Mouse (Mus musculus) gastrocnemius, postnatal 10 days (tissue): ENCODE results near the gene Trmt112. TPM values are rescaled to one million over a fixed set of nuclear protein-coding genes. Genes with fewer than 3 reads are reported as not detected.

Experiments used
- DNase-seq: peaks from one replicate; pipeline ENCODE4 v3.0.0; 2021; ENCODE audit warnings: mixed read lengths
- total RNA-seq, 2 experiments: library from RNA; stranded (reverse); gene quantifications; 2 replicates each; pipeline ENCODE4 v1.2.3; 2021

Trmt112 gene
- total RNA-seq, 2 experiments from 2014 or later = 45.2 to 48.1 TPM

DNA sequence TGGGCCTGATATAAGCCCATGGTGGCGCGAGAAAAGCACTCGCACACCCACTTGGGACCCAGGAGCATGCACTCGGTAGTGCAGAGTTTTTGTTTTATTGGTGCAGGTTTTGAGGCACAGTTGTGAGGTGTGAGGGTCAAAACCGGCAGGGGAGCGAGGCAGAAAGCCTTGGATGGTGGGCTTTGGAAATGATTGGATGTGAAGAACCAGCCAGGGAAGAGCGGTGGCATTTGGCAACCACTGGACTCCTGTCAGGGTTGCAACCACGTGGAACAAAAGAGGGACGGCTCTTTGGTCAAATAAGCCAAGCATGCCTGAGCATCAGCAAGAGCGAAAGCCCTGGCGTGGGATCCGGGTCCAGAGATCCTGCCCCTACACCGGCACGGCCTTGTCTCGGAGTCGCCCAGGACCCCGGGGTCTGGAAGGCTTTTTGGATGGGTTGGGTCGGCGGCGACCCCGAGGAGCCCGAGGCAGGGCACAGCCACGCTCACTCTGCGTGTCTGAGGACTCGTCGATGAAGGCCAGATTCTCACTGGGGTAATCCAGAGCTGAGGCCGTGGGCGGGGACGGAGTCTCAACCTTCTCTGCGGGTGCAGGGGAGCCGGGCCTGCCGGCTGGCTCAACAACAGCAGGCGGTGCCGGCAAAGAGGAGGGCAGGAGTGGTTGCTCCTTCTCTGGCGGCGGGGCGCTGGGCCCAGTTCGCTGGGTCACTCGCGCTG, 16.3 kb downstream of the Trmt112 start:
- DNase-seq = no peak

DNA sequence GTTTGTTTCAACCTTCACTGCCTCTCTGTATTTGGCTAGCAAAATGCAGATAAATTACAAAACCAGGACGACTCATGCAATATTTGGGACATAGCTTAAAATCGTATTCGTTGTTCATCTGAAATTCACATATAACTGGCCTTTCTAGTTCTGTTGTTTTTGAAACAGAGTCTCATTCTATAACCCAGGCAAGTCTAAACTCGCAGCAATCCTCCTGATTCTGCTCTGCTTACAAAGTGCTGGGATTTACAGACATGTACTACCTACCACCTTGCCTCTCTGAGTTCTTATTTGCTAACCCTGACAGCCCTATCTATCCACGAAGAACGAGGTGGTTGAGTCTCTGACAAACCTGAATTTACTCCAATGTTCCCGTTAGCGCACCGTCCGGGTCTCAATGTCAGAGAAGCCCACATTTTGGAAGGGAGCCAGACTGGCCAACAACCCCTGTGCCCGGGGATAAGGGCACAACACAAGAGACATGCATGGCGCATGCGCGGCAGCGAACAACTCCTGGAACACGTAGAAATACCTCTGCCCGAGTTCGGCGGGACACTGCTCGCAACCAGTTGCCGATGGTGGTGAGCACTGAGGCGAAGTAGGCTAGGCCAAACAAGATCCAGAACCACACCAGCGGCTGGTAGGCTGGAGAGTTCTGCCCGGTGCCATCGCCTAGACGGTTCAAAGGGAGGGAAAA, 17.2 kb downstream of the Trmt112 start:
- no peak for DNase-seq

DNA sequence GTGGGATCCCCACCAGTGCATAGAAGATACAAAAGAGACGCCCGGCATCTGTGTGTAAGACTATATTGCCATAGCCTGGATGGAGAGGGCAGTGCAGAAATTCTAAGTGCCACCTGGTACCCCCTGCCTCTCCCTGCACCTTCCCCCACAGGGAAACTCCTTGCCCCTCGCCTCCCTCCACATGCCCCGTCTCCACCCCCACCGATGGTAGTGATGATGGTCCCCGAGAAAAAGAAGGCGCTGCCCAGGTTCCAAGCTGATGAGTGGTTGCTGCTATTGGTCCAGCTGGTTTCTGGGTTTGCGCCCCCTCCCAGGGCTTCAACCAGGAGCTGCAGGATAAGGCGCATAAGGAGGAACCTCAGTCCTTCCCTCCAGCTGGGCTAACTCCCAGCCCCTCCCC, 18.6 kb downstream of the Trmt112 start:
- no peak for DNase-seq

DNA sequence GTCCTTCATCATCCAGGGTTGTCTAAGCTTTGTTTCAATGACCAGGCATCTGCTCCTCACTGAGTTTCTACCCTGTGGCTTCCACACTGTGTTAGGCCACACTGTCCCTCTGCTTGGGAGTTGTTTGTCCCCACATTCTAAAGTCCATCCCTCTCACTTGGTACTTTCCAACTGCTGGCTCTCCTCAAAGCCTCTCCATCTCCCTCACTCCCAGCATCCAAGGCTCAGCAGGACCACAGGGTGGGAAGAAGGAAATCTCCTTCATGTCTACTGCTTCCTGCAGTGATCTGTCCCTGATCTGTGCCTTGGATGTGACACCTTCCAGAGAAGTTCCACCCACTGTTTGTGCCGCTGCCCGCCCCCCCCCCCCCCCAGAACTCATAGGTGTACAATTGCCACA, 21.5 kb downstream of the Trmt112 start:
- DNase-seq = no peak

DNA sequence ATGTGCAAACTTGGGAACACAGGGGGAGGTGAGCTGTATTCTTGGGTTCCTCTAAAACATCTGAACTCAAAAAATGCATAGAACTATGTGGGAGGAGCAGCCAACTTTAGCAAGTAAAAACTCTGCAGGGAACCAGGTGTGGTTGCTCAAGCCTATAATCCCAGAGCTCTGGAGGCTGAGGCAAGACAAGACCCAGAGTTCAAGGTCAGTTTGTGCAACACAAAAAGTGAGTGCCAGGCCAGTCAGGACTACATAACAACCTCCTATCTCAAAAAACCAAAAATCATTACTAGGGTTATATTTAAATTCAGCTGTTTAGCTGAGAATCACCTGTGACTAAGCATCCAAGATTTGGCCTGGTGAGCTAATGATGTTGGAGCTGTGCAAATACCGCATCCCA, 22.5 kb downstream of the Trmt112 start:
- DNase-seq = no peak

DNA sequence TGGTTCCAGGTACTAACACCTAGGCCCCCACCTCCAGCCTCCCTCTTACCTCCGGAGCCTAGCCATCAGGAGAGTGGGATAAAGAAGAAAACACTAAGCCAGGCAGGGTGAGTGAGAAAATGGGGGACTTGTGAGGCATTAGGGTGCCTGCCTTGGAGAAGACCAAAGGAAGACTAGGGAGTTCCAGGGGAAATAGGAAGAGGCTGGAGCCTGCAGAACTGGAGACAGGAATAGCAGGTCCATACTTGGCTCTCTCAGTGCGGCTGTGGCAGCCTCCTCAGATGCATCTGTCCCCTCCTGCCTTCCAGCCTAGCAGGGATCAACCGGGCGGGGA, 23.6 kb downstream of the Trmt112 start:
- no peak for DNase-seq

DNA sequence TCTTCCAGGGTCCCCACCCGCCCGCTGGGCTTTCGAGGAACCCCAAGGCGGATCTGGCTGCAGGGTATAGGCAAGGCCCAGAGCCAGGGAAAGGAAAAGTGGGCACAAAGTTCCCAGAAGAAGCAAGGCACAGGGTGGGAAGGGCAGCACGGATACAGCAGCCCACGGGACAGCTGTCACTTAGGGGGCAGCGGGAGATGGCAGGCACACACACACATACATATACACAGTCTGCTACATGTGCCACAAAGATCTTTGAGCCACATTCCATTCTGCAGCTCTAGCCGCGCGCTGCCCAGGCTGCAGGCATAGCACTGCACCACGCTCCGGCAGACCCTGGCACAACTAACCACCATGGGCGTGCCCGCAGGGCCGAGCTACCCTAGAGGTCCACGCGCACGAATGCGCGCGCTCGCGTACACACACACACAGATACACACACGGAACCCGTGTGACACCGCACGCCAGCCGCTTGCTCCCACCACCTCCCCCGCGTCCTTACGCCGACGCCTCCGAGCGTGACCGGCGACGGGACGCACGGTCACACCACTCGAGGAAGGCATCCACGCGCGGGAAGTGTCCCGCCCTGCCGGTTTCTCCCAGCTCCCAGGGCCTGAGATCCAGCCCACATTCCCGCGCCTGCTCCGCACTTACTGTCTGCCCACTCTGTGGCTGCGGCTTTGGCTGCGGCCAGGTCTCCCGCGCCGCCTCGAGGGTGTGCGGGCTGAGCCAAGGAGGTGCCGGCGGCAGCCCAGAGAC, 24.1 kb downstream of the Trmt112 start:
- no peak for DNase-seq

DNA sequence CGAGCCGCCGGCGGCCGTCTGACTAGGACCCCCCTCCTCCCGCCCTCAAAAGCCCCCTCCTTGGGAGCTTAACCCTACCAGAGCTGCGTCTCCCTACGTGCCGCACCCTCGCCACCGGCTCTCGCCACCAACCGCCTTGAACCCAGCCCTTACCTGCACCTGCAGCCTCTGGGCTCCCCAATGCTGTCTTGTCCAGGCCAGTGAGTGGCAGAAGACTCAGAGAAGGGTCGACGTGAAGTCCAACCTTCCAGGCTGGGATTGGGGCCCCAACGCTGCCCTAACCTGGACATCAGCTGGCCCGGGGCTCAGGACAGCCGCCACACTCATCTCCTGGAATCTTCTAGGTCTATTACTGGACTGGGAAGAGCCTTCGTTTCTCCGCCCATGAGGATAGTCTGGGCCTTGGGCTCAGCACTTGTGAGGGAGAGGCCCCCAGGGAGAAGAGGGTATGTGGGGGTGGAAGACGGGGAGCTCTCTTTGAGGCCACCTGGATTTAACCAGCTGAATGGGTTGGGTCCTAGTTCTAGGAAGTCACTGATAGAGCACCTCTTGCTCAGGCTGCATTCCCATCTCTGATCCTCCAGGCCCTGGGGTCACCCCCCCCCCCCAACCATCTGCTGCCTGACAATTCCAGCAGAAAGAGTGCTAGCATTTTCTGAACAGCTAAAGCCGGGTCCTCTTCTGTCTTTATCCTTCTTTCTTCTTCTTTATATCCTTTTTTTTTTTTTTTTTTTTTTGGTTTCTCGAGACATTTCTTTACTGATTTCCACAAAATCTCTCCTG, 24.9 kb downstream of the Trmt112 start, which contains the start of gene Kcnk4:
TSS of gene Kcnk4 (minus strand) at position 321 of the 783 bp plus-strand sequence.
- no peak for DNase-seq

DNA sequence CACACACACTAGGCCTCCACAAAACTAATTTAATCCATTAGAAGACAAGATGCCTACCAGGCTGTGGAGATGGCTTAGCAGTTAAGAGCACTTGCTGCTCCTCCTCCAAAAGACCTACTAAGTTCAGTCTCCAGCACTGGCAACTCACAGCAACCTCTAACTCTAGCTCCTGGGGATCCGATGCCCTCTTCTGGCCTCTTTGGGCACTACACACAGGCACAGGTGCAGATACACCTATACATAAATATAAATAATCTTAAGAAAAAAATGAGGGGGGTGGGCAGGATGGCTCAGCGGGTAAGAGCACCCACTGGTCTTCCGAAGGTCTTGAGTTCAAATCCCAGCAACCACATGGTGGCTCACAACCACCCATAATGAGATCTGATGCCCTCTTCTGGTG, 26.8 kb downstream of the Trmt112 start:
- no peak for DNase-seq

DNA sequence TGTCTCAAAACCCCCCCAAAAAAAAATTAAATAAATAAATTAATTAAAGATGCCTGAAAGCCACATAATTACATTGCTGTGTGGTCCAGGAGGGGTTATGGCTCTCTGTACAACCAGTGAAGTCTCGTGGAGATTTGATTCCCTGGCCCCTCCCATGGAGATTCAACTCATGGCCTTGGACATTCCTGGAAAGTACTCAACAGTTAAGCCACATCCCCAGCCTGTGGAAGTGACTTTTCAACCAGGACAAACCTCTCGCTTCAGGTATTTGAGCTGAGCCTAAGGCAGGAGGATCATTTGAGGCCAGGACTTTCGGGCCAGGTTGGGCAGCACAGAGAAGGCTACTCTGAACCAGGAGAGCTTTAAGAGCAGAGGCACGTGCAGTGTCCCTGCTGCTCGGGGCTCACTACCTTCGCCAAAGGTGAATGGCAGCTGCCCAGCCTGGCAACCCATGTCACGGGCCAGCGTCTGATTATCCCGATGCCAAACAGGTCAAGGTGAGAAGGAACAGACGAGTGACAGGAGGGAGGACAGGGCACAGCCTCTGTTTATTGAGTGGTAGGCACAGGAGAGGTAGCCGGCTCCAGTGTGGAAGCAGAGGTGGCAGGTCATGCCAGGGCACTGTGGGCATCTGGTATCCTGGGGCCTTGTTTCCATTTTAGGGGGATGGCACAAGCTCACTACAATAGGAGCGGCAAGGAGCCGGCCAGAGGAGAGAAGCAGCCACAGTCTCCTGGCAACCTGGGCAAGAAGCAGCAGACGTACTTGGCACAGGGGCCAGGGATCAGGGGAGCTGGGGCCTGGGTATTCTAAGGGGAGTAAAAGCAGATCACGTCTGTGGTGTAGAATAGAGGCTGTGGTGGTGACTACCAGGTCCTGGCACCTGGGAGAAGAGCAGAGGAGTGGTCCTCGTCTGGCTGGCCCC, 28.3 kb downstream of the Trmt112 start:
- DNase-seq = no peak

DNA sequence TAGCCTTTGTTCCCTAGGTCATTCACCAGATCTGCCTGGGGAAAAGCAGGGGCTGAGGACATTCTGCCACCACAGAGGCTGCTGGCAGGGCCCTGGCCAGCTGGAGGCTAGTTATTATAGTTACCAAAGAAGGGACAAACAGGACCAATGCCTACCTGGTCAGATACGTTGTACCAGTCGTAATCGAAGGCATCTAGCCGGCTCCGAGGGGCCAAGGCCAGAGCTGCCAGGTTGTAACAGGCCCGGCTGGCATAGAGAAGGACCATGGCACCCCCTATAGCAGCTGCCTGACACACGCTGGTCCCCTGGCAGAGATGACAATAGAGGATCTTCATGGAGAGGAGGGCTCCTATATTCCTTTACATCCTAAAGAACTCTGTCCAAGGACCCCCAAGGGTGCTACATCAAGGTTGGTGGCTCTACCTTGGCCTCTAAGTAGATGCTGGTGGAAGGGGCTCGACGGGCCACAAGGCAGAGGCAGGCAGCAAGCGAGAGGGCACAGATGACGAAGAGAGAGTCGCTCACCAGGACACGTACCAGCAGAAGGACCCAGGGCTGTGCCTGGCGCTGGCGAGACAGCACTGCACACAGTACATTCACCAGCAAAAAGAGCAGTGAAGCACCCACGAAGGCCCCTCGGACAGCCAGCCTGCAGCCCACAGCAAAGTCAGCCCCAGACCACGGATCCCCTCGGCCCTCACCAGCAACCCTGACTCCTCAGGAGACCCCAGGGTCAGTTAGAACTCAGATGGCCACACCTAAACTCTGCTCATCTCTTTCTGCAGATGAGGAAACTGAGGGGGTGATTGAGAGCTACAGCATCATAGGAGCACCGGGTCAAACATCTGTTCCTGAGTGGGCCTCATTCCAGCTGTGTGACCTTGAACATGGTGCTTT, 29.9 kb downstream of the Trmt112 start:
- DNase-seq = no peak

DNA sequence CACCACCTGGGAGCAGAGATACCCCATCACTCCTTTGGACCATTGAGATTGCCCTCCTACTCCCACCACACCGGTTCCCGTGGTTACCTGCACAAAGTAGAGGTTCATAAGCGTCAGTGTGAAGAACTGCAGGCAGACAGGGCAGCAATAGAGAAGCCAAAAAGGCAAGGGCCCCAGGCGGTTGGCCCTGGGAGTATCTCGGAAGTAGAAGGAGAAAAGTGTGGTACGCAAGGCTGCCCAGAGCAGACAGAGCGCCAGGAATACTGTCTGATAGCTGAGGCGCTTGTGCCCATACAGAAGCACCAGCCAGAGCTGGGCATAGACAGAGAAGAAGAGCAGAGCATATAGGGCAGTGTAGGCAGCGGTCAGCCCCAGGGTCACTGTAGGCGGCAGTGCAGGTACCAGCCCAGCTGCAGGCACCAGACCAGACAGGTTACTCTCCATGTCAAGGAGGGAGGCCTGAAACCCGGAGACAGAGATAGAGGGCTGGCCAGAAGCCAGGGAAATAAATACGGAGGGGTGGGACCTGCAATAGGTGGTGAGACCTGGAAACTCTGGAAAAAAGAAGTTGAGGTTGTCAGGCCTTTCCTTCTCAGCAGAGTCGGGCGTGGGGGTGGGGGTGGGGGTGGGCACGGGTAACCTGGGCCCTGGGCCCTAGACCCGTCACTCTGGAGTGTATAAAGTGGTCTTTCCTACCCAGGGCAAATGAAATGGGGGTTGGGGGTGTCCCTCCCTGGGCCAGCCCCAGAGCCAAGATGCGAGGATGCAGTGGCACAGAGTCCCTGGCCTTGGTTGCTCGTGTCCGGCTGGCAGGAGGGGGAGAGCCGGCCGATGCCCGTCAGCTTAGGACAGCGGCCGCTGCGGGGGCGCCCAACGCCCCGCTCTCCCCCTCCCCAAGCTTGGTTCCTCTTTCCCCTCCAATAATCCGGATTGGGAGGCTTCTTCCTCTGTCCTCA, 31.2 kb downstream of the Trmt112 start:
- DNase-seq = no peak

DNA sequence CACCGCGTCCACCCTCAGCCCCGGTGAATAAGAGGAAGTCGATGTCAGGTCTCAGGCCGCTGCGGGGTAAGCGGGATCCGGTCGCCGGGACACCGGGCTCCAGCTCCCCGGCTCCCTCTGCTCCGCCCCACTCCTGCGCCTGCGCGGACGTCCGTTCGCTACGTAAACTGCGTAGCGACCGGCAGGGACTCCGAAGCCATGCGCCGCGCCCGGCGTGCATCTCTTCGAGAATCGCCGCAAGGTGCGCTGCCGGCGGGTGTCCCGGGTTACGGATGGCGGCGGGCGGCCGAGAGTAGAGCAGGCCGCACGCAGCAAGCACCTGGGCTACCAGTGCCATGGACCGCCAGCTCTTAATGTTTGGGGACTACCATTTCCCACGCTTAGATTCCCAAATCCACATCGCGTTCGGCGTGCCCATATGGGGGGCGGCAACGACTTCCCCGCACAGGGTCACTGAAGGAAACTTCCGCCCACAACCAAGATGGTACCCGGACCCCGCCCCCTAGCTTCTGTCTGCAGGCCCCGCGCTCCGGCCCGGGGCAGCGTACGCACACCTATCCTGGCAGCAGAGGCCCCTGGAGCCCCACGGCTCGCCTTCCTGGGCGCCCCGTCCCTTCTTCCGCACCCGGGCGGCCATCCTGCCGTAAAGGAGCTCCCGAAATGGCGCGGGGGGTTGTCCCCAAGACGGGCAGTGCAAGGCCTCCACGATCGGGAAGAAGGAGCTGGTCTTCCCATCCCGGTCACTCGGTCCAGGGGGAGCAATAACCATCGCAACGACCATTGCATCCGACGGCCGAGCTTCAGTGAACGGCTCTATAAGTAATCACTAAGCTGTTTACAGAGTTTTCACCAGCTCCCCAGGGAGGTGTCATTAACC, 32.1 kb downstream of the Trmt112 start, which contains the start of gene Bad:
TSS of gene Bad (plus strand) at position 490 of the 877 bp plus-strand sequence.
- peak; percentile 98 for DNase-seq

DNA sequence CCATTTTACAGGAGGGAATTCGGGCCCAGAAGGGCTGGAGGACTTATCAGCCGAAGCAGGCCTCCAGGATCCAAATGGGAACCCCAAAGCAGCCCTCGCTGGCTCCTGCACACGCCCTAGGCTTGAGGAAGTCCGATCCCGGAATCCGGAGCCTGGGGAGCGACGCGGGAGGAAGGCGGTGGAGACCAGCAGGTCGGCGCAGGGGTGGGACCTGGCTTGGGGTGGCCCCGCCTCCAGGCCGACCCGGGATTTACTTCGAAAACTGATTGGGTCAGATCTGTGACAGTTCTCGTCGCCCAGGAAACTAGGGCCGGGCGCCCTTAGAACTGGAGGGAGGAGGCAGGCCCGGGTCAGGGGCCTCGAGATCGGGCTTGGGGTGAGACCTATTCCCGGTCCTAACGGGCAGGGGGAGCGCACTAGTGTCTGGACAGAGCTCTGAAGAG, 32.8 kb downstream of the Trmt112 start, which contains the start of gene Gpr137:
TSS of gene Gpr137 (minus strand) at position 232 of the 443 bp plus-strand sequence.
- DNase-seq = peak; percentile 92

DNA sequence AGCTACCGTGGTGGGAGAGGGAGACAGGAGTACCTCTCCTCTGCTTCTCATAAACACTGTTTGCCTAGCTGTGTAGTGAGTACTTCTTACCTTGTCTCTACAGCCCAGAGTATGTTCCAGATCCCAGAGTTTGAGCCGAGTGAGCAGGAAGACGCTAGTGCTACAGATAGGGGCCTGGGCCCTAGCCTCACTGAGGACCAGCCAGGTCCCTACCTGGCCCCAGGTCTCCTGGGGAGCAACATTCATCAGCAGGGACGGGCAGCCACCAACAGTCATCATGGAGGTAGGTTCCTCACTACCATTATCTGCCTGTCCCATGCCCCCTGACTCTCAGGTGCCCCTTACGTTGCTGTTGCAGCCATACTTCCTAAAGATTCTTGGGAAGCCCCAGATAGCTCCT, 33.3 kb downstream of the Trmt112 start:
- no peak for DNase-seq

DNA sequence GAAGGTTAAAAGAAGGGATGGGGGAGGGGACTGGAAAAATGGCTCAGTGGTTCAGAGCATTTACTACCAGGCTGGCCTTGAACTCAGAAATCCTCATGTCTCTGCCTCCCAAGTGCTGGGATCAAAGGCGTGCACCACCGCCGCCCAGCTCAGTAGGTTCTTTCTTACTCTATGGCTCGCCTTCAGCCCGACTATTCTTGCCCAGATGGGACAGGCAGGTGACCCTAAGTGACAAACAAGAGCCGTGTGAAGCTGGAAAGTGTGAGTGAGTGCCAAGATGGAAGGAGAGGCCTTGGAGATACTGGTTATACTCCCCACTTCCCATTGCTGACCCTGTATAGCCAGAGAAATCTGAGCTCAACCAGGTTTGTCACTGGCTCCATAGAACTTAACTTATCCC, 34.2 kb downstream of the Trmt112 start:
- no peak for DNase-seq

DNA sequence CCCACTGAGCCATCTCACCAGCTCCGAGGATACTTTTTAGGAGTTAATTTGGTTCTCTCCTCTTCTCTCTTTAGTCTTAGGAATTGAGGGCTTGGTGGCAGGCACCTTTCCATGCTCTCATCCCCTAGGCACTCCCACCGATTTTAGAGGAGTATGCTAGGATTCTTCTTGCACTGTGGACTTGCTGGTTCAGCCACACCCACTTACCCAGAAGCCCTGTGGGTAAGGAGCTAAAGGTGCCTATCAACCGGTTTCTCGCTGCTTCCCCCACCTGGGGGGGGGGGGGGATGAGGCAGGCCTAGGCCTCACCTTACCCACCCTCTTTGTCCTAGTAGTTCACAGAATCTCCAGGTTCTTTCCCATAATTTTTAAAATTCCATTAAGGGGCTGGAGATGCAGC, 38.2 kb downstream of the Trmt112 start:
- DNase-seq = no peak

DNA sequence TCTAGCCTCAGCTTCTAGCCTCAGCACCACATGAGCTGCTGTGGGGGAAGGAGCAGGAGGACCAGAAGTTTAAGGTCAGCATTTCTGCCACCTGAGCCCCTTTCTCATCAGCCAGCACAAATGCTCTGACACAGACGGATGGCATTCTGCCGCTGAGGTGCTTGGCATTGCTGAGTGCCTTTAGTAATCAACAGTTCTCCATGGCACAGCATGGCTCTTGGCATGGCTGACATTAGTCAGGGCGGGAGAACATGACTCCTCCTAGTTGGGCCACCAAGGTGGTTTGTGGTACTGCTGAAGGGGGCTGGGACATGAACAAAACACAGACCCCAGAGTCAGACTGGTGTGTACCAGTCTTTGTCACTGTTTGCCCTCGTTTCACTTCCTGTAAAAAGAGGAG, 38.7 kb downstream of the Trmt112 start:
- no peak for DNase-seq
